Mouse (Mus musculus): ENCODE data around the gene Mpnd.

Mpnd gene

DNA sequence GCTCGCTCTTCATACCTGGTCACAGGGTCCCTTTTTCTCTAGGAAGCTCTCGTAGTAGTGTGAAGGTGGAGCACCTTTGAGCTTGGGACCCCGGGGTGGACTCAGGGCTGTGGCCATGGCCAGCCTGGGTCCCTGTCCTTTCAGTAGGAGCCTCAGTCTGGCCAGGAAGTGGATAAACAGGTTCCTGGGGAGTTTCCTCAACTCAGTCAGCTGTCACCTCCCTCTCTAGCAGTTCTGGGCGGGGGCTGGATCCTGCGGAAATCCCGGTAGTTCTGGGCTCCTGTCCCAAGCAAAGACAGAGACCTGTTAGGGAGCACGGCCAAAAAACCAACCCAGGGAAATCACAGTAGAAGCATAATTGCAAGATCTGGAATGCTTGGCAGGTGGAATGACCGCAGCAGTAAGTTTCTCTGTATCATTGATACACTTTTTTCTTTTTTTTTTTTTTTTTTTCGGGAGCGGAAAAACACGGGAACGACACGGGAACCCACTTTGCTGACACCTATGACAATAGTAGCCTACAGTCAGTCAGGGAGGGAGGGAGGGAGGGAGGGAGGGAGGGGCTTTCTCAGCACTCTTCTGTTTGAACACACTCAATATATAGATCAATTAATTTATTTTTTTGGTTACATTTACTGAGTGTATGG, at the start of gene Mpnd, which contains the start of gene Stap2:
TSS of gene Mpnd (plus strand) at position 297 of the 647 bp plus-strand sequence.
TSS of gene Stap2 (minus strand) at position 170 of the 647 bp plus-strand sequence.
- peak; percentile 76 for DNase-seq

DNA sequence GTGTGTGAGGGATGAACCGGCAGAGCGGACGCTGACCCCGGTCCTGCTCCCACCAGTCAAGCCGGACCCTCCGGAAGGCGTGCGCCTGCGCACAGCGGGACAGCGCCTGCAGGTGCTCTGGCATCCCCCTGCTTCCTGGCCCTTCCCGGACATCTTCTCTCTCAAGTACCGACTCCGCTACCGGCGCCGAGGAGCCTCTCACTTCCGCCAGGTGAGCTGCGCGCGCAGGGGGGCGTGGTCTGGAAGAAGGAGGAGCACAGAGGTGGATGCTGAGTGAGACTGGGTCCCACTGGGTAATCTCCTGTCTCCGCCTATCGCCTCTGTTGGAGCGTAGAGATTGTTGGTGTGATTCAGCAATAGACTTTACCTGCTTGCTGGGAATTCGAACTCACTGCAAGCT, 49.4 kb upstream of the Mpnd start:
- peak; percentile 87 for DNase-seq

DNA sequence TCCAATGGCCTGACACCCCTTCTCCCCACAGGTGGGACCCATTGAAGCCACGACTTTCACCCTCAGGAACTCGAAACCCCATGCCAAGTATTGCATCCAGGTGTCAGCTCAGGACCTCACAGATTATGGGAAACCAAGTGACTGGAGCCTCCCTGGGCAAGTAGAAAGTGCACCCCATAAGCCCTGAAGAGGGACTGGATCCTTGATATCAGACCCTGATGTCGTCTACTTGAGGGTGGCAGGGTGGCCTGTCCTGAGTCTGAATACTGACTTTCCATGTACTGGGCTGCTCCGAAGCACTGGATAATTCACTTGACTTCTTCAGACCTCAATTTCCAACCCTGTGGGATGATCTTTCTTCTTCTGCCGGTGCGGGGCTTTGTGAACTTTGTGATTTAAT, 48.9 kb upstream of the Mpnd start:
- DNase-seq: no peak

DNA sequence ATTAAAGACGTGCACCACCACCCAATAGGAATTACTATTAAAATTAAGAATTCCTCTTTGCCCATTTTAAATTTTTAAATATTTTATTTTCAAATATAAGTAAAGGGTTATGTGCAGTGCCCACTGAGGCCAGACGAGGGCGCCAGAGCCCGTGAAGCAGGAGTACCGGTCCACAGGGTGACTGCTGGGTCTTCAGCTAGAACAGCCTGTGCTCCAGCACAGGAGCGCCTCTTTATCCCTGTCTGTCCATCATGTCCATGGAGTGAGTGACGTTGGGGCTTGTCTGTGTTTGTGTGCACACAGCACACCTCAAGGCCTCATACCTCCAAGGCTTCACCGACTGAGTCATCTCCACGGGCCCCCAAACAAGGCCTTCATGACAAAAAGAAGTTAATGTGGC, 48.3 kb upstream of the Mpnd start:
- peak; percentile 78 for DNase-seq

DNA sequence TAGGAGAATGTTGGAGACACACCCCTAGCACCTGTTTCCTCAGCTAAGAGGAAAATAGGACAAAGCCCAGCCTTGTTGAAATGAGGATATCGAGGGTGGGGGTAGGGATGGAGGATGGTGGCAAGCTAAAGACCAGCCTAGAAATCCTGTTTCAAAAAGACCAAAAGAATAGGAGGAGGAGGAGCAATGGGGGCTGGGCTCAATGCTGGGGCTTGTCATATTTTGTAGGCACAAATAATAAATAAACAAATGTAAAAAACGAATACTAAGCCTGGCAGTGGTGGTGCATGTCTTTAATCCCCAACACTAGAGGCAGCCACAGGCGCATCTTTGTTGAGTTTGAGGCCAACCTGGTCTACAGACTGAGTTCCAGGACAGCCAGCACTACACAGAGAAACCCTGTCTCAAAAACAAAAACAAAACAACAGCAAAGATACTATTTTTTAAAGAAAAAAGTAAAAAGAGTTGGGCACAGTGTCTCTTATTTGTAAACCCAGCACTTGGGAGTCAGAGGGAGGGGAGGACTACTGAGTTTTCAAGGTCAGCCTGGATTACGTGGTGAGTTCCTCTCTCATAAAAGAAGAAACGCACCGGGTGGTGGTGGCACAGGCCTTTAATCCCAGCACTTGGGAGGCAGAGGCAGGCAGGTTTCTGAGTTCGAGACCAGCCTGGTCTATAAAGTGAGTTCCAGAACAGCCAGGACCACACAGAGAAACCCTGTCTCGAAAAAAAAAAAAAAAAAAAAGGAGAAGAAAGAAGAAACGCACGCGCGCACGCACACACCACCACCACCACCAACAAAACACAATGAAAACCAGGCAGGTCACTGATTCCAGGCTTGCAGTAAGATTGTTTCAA, 47.6 kb upstream of the Mpnd start:
- DNase-seq: no peak

DNA sequence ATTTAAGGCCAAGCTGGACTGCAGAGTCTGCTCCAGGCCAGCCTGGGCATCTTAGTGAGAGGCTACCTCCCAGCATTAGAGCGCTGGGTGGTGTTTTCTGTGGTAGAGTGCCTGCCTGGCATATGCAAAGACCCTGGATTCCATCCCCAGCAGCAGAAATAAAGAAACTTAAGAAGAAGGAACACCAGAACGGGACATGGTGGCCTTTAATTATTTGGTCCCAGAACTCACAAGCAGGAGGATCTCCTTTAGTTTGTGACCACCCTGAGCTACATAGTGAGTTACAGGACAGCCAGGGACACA, 47.0 kb upstream of the Mpnd start:
- no peak for DNase-seq

DNA sequence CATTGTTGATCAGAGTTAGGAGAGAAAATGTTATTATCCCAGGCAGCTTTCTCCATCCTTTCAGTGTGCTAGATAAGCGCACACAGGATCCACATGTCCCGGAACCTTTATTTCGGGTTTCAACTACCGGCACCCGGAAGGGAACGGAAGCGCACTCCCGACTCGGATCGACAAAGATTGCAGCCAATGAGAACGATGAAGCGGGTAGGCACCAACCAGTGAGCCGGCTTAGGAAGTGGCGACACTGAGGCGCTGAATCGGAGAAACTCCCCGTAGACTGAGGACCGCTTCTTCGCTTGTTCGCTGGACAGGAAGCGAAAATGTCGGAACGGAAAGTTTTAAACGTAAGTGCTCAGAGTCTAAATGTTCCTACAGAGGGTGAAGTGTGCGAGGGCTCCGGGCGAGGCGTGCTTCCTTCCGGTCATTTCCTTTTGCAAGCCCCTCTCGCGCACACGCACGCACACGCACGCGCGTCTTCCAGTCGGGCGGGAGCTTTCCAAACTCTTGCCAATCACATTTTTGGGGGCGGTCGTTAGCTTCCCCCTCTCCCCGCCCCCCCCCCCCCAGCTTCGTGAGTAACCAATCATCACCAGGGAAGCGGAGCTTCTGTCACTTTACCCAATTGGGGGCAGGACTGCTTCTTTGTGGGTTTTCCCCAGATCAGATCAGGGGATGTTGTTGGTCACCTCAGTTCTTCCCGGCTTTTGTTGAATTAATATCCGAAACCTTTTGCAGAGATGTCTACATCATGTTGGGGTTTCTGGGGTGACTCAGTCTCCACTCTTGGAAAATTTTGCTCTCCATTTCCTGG, 46.4 kb upstream of the Mpnd start, which contains the start of gene Yju2:
TSS of gene Yju2 (plus strand) at position 182 of the 811 bp plus-strand sequence.
- peak; percentile 95 for DNase-seq

DNA sequence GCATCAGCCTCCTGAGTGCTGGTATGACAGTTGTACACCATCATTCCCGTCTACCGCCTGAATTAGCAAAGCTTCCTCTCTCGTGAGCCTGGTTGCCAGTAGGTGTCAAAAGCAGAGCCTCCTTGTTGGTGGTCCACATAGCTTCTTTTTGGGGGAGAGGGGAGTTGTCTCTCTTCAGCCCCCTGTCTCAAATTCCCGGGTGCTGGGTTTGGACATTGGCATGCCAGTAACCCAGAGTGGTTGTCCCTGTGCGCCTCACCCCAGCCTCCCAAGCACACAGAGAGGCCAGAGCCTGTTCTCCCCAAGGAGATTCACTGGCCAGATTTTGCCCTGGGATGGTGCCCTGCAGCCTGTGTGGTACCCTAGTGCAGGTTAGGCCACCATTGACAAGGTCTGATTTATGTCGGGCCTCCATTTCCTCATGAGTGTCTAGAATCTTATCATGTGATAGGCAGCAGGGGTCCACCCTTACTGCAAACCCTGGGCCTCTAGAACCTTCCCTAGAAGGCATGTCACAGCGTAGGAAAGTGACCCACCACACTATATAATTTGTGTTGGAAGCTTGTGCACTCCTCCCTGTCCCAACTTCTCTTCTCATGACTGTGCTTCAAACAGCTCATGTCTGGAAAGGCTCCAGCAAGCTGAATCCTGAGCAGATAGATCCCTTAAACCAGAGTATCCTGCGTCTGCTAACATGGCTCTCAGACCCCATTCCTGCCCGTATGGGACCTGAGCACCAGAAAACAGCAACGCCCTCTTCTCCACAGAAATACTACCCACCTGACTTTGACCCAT, 45.4 kb upstream of the Mpnd start:
- no peak for DNase-seq

DNA sequence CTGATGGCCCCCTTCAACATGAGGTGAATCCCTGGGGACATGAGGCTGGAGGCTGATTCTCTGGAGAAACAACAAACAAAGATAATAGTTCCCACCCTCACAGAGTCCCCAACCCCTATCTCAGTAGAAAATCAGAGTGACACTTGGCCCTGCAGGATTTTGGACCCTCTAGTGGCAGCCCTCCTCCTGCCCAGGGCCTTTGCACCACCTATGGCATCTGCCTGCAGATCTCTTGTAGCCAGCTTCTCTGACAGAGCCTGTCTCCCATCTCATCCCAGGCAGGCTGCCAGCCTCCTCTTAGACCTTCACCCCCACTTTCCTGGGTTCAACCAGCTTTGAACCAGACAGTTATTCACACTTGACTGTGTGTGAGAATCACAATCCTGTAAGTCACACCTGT, 44.7 kb upstream of the Mpnd start:
- no peak for DNase-seq

DNA sequence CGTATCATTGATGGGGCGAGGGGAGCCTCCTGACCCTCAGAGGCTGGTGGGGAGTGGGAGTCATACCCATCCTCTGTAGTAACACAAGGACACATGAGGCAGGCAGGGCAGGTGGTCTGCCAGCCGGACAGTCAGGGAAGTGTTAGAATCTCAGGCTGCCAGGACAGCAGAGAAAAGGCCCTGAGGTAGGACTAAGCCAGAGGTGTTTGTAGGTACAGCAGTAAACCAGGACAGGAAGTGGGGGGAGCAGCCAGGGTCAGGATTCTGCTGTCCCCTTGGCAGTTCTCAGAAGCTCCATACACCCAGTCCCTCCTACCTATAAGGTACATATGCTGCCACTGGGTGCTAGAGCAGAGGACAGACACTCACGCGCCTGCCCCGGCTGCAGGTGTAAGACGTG, 43.9 kb upstream of the Mpnd start:
- no peak for DNase-seq

DNA sequence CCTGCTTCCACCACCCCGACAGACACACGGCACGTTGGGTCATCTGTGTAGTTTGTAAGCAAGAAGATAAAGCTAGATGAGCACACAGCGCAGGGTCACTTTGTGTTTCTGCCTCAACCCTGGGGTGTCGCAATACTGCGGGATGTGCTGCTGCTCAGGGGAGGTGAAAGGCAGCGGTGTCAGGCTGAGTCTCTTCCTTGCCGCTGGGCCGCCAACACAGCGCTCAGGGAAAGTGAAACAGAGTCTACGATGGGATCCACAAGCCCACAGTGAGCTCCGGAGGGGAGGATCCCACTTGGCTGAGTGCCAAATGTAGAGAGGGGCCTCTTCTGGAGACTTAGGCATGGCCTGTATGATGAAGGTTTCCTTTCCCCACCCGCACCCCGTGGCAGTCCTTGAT, 42.3 kb upstream of the Mpnd start:
- no peak for DNase-seq

DNA sequence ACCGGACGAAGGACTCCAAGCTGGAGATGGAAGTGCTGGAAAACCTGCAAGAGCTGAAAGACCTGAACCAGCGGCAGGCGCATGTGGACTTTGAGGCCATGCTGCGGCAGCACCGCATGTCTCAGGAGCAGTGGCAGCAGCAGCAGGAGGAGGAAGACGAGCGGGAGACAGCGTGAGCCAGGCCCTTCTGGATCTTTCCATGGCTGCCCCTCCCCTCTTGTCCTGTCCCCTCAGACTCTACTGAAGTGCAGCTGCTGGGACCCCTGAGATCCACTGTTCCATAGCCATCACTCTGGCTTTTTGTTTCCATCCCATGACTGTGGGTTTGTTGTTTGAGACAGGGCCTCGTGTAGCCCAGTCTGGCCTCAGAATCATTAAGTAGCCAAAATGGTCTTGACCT, 41.0 kb upstream of the Mpnd start:
- no peak for DNase-seq

DNA sequence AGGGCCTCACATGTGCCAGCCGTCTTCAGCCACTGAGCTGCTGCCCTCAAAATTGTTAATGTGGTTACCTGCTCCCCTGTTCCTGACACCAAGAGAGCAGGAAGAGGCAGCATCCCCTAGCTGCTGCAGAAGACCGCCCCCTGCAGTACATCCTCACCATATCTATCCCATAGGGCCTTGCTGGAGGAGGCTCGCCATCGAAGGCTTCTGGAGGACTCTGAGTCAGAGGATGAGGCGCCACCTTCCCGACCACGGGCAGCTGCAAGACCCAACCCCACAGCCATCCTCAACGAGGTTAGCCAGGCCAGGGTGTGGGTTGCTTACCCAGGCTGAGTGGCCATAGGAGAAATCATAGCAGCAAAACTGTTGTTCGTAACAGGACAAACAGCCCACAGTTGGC, 40.5 kb upstream of the Mpnd start:
- DNase-seq: no peak

DNA sequence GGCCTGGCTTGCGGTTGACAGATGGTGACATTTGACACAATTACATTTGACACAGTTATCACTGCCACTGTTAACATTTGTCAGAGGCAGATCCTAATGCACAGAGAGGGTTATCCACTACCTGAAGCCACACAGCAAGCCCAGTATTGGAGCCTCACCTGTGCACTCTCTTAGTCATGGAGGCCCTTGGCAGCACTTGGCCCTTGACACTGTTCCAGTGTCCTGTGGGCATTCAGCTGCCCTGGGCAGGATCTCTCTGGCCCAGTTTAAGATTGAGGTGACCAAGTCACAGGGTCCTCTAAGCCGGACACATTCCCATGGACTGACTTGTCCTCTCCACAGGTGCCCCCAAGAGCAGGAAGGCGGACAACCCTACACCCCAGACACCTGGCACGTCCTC, 38.3 kb upstream of the Mpnd start:
- DNase-seq: no peak

DNA sequence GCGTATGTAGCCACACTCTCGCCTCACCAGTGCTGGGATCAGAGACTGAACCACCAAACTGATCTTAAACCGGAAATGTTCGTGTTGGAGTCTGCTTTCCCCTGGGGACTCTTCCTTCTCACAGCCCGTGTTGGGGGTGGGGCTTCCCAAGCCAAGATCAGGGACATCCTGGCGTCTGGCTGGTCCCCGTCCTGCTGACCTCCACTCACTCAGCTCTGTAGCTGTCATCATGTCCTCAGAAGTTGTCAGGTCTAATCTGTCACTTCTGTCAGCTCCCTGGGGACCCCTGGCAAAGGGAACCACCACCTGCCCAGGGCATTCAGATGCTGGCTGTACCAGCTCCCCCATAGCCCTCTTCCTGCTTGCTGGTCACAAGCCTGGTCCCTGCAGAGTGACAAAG, 37.3 kb upstream of the Mpnd start:
- DNase-seq: peak; percentile 54

DNA sequence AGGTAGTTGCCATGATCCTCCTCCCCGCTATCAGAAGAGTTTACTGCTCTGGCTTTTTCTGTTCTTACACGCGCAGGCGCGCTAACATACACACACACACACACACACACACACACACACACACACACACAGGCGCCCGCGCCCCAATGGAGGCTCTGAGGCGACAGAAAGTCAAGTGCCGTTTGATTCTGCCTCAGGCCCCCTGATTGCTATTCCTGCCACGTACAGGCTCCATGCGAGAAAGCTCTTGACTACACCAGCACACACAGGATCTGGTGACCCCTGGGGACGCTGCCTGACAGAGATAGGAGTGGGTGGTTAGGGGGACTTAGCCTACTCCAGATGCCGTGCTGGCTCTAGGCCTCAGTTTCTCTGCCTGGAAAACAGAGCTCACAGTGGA, 36.0 kb upstream of the Mpnd start:
- peak; percentile 73 for DNase-seq

DNA sequence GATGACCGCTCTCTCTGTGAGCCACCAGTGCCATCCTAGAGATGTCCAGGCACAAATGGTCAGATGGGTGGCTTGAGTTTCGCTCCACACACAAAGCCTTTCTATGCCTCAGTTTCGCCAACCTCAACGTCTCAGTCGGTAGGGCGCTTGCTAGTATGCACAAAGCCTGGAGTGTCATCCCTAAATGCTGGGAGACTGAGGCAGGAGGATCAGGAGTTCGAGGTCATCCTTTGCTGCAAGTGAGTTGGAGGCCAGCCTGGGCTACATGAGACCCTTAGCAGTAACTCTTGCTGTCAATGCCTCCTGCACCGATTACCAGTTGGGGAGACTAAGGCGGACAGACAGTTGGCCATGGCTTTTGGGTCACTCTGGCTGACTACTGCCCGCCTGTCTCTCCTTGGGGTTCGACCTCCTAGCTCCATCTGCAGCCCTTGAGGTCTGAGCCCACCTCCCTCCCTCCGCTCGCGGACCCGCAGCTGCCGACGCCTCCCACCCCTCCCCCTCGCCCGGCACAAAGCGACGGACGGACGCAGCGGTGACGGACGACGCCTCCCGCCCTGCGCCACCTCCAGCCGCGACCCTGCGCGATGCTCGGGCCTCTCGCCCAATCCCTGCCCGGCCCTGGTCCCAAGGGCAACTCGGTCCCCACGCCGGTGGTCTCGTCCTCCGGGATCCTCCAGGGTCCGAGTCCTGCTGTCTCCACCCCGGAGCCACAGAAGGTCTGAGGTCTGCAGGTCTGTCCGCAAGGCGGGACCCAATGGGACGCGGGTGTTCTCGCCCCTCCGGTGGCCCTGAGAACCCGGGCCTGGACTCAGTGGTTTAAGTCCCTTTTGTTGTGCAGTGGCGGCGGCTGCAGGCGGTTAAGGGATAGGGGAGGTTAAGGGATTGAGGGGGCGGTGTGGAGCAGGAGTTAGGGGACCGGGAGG, 35.3 kb upstream of the Mpnd start, which contains the start of gene Shd:
TSS of gene Shd (plus strand) at position 502 of the 926 bp plus-strand sequence.
- DNase-seq: peak; percentile 64

DNA sequence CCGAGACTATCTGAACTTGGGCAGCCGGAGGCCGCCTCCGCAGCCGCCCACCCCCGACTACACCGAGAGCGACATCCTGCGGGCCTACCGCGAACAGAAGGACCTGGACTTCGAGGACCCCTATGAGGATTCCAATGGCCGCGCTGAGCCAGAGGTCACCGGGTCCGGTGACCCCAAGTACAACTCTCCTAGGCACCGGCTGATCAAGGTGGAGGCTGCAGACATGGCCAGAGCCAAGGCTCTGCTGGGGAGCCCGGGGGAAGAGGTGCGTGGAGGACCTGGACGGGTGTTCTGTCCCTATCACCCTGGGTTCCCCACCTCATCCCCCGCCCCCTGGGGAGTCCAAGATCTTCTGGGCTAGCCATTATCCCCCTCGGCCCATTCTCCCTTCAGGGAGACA, 34.1 kb upstream of the Mpnd start:
- no peak for DNase-seq

DNA sequence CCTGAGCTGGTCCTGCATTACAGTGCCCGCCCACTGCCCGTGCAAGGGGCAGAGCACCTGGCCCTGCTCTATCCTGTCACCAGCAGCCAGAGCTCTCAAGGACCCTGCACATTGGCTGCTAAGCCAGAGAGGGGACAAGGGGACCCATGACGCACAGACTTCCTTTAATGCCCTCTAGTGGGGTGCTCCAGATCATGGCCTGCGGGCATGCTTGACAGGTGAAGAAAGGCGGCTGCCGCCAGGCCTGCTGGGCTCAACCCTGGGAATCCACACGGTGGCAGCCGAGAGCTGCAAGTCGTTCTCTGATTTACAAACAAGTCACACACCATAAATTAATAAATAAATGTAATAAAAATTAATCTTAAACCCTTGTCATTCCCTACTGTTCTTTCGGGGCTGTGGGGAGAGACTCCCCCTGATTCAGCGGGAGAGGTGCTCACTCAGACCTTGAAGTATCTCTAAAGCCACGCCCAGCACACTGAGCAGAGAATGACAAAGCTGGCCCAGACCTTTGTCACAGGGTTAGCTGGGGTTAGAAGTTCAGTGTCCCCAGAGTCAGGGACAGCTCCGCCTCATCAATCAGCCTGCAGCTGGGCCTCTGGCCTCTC, 29.2 kb upstream of the Mpnd start:
- DNase-seq: peak; percentile 86

DNA sequence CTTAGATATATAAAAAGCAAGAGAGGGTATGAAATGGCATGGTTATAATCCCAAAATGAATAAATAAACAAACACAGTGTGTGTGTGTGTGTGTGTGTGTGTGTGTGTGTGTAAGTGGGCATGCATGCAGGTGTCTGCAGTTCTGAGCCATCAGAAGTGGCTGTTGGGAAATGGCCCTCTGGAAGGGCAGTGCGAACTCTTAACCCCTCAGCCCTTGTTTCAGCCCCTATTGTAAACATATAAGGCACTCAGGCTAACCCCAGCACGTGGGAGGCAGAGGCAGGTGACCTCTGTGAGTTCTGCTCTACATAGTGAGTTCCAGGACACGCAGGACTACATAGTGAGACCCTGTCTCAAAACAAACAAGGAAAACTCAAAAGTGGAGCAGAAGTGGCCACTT, 28.2 kb upstream of the Mpnd start:
- no peak for DNase-seq
